Mouse (Mus musculus) midbrain, embryonic 14.5 days (tissue): Measurements from ENCODE around the gene Srpk2. TPM values are rescaled to one million over a fixed set of nuclear protein-coding genes. Genes with fewer than 3 reads are reported as not detected.
A peak's percentile ranks its signal among the peaks of the same experiment; 100 is the strongest.

Experiments used
- ATAC-seq: fragments of 200-750 bp; cut with Nextera tagmentation; 2 replicates; pipeline ENCODE4 v1.8.0; 2017; ENCODE audit warnings: moderate number of reproducible peaks, moderate library complexity; ENCODE audit not compliant: low FRiP score, low TSS enrichment
- DNase-seq: peaks from one replicate; pipeline ENCODE4 v3.0.0-alpha.2; 2015
- H3K27ac ChIP-seq: fragments of 300-500 bp; sonication (generic); replicated peaks from 2 replicates; pipeline ENCODE4 v1.5.1; 2014; ENCODE audit warnings: mild to moderate bottlenecking, low read depth, low read length, moderate library complexity
- H3K27me3 ChIP-seq: fragments of 300-500 bp; sonication (generic); 2 replicates; pipeline ENCODE4 v1.6.1; 2014; ENCODE audit warnings: low read length, control low read depth, mixed read lengths; ENCODE audit not compliant: control insufficient read depth, insufficient read depth
- H3K36me3 ChIP-seq: fragments of 300-500 bp; sonication (generic); 2 replicates; pipeline ENCODE4 v1.6.1; 2014; ENCODE audit warnings: low read length, control low read depth; ENCODE audit not compliant: control insufficient read depth, insufficient read depth
- H3K4me1 ChIP-seq: fragments of 300-500 bp; sonication (generic); 2 replicates; pipeline ENCODE4 v1.6.1; 2014; ENCODE audit warnings: mild to moderate bottlenecking, antibody characterized with exemption, low read length, control low read depth; ENCODE audit not compliant: control insufficient read depth, insufficient read depth
- H3K4me2 ChIP-seq: fragments of 300-500 bp; sonication (generic); 2 replicates; pipeline ENCODE4 v1.6.1; 2014; ENCODE audit warnings: mild to moderate bottlenecking, low read length, moderate library complexity
- H3K4me3 ChIP-seq: fragments of 300-500 bp; sonication (generic); replicated peaks from 2 replicates; pipeline ENCODE4 v1.5.1; 2014; ENCODE audit warnings: low read depth, low read length
- H3K9ac ChIP-seq: fragments of 300-500 bp; sonication (generic); replicated peaks from 2 replicates; pipeline ENCODE4 v1.6.1; 2014; ENCODE audit warnings: mild to moderate bottlenecking, low read length, moderate library complexity
- H3K9me3 ChIP-seq: fragments of 300-500 bp; sonication (generic); 2 replicates; pipeline ENCODE4 v1.6.1; 2016; ENCODE audit warnings: low read length, control low read depth, mixed read lengths; ENCODE audit not compliant: control insufficient read depth
- WGBS: fragments of 180-500 bp; shearing (Covaris S2); extraction: QIAGEN DNeasy Blood & Tissue Kit; methylation state at CpG from one replicate; pipeline ENCODE4 v1.1.7; 2014; 5-methylcytosine and 5-hydroxymethylcytosine counted together
- polyA plus RNA-seq: library from polyadenylated mRNA; unstranded; fragments of >200 nt; fragmentation: Nextera tagmentation; extraction: Ambion mirVana; gene quantifications from 2 replicates; pipeline ENCODE4 v1.2.1, GENCODE M21; 2014

Gene Srpk2
- polyA plus RNA-seq, 1 experiment from 2014 or later, result 121 TPM

DNA sequence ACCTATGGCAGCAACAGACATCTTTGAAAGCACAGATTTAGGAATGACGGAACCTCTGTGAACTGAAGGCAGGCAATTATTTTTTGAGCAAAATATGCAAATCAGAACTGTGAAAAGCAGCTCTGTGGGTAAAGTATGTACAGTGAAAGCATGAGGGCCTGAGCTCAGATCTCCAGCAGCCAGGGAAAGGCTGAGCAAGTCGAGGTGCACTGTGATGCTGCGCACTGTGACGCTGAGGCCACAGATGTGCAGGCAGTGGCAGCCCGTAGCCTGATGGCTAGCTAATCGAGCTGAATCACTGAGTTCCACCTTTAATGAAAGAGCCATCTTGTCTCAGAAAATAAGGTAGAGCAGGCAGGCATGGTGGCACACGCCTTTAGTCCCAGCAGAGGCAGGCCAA lies 148.7 kb downstream of the Srpk2 start:
- H3K36me3 ChIP-seq, result peaks cover 33% of the 10 kb centered on the region
- no peaks in the 10 kb centered on the region for H3K9me3 ChIP-seq
- no peaks in the 10 kb centered on the region for H3K4me1 ChIP-seq
- 79% methylated on average over 7 of the region's 7 CpGs for whole genome bisulfite sequencing
- no peak overlapping the region for H3K9ac ChIP-seq
- DNase-seq (no peak), ATAC-seq (no peak)
- H3K27me3 ChIP-seq, result no peaks in the 10 kb centered on the region
- 0 out of 2 replicates have a peak overlapping the region, but pooled peaks have one; percentile 28 for H3K27ac ChIP-seq
- no peak overlapping the region for H3K4me2 ChIP-seq
- H3K4me3 ChIP-seq, result no peak overlapping the region

DNA sequence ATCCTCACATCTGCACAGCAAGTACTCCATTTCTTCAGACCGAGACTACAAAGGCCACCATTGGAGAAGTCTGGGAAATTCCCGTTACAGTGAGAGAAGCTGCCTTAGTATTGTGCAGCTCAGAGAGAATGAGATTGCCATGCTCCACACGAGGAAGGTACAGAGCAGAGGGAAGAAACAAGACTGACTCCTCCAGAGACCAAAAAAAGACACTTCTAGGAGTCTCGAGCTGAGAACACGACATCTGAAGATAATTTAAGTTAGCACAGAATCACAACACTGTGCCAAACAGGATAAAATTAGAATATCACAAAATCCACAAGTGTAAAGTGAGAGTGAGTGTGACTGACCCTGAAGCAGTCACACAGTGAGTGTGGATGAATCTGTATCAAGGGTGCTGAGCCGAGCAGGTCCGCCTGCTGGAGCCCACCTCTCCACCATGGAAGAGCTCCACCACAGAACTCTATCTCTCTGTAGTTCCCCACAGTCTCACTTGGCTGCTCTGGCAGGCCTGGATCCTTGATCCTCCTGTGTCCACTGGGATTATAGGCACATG lies 152.8 kb downstream of the Srpk2 start:
- ATAC-seq (no peak), DNase-seq (no peak)
- Histone ChIP-seq H3K9ac (no peak overlapping the region), H3K4me2 (no peak overlapping the region), H3K4me1 (no peaks in the 10 kb centered on the region), H3K36me3 (peaks cover 24% of the 10 kb centered on the region), H3K27me3 (no peaks in the 10 kb centered on the region), H3K27ac (no peak overlapping the region), H3K9me3 (no peaks in the 10 kb centered on the region), H3K4me3 (no peak overlapping the region)
- WGBS, result 91% methylated on average over 7 of the region's 7 CpGs

DNA sequence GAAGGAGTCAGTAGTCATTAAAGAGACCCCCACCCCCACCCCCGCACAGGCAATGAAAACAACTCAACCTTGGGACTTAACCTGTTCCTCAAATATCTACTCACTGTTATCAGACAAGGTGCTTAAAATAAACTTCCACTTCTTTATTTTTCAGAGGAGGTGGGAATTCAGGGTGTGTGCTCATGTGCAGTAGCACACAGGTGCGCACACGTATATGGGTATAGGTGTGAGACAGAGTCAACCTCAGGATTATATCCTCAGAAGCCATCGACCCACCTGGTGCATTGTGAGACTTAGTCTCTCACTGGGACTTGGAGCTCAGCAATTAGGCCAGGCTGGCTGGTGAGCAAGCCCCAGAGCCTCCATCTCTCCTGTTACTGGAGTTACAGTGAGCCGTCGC lies 153.3 kb downstream of the Srpk2 start:
- no peak overlapping the region for H3K4me2 ChIP-seq
- ATAC-seq, result no peak
- no peaks in the 10 kb centered on the region for H3K4me1 ChIP-seq
- no peak for DNase-seq
- H3K4me3 ChIP-seq, result no peak overlapping the region
- 97% methylated on average over 6 of the region's 6 CpGs for WGBS
- peaks cover 27% of the 10 kb centered on the region for H3K36me3 ChIP-seq
- H3K9ac ChIP-seq, result no peak overlapping the region
- H3K9me3 ChIP-seq, result no peaks in the 10 kb centered on the region
- H3K27ac ChIP-seq, result no peak overlapping the region
- H3K27me3 ChIP-seq, result no peaks in the 10 kb centered on the region

DNA sequence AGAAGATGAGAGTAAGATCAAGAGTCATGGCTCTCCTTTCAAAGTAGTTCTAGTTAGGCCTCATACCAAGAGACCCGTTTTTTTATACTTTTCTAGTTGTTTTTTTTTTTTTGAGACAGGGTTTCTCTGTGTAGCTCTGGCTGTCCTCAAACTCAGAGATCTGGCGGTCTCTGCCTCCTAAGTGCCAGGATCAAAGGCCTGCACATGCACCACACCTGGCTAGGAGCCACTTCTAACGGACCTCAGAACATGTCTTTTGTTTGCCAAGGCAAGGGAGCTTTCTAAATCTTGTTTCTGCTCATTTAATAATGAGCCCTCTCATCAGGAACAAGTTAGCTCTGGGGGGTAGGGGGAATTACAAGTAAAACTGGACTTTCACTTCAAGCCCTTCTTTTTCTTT lies 159.8 kb downstream of the Srpk2 start:
- WGBS, result 82% methylated on average over 3 of the region's 3 CpGs
- H3K36me3 ChIP-seq, result peaks cover 59% of the 10 kb centered on the region
- no peak for ATAC-seq

DNA sequence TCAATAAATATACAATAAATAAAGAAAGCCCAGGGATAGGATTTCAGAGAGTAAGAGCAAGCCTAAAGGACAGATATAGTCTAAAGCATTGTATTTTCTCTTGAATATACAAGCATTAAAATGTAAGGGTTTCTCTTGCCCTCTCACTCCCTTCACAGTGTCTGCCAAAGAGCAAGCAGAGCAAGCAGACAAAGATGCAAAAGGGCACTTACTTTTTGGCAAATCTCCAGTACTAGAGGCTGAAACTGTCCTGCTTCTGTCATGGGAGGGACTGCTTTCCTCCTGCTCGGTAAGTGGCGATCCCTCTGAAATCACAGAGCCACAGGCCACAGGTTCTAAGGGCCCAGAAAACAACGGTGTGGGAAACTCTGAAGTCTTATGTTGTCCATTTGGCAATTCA lies 160.5 kb downstream of the Srpk2 start:
- Histone ChIP-seq H3K4me2 (no peak overlapping the region), H3K4me1 (no peaks in the 10 kb centered on the region), H3K9ac (no peak overlapping the region), H3K27me3 (no peaks in the 10 kb centered on the region), H3K27ac (no peak overlapping the region), H3K36me3 (peaks cover 59% of the 10 kb centered on the region), H3K9me3 (no peaks in the 10 kb centered on the region), H3K4me3 (no peak overlapping the region)
- WGBS, result 88% methylated on average over 3 of the region's 3 CpGs
- DNase-seq, result no peak
- ATAC-seq, result no peak

More for the DNA sequence above, 159.8 kb downstream of the Srpk2 start:
- Histone ChIP-seq H3K9me3 (no peaks in the 10 kb centered on the region), H3K27me3 (no peaks in the 10 kb centered on the region), H3K4me1 (no peaks in the 10 kb centered on the region), H3K27ac (no peak overlapping the region), H3K4me3 (no peak overlapping the region), H3K9ac (no peak overlapping the region), H3K4me2 (no peak overlapping the region)
- DNase-seq, result no peak

DNA sequence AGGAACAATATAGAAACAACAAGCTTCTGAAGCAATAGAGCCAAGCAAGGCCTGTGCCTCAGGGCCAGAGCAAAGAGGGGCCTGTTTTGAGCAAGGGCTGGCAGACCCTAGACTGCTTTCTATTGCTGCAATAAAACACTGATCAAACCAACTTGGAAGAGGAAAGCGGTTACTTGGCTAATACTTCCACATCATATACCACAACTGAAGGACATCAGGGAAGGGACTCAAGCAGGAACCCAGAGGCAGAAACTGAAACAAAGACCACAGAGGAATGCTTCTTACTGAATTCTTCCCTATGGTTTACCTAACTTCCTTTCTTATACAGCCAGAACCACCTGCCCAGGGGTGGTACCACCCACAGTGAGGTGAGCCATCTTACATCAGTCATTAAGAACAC lies 162.8 kb downstream of the Srpk2 start:
- DNase-seq, result no peak
- no peaks in the 10 kb centered on the region for H3K27me3 ChIP-seq
- H3K9me3 ChIP-seq, result no peaks in the 10 kb centered on the region
- no peak overlapping the region for H3K9ac ChIP-seq
- no peak overlapping the region for H3K27ac ChIP-seq
- WGBS, result 93% methylated on average over 1 of the region's 1 CpGs
- no peak for ATAC-seq
- no peaks in the 10 kb centered on the region for H3K4me1 ChIP-seq
- no peak overlapping the region for H3K4me3 ChIP-seq
- peaks cover 56% of the 10 kb centered on the region for H3K36me3 ChIP-seq
- H3K4me2 ChIP-seq, result no peak overlapping the region

DNA sequence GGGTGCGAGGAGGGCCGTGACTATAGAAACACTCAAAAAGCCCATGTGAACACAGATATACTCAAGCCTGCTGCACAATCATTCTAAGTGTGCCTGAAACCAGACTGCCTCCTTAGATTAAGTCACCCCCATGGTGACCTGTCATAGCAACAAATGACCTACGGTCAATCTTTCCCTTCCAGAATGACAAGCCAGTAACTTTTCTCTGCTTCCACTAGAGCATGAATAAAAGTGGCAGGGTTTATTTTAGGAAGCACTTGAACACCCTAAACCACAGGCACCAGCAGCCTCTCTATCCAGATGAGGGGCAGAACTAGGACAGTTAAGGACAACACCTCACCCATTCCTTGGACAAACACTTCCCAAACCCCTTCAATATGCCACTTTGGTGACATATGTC lies 164.7 kb downstream of the Srpk2 start:
- peaks cover 49% of the 10 kb centered on the region for H3K36me3 ChIP-seq
- no peaks in the 10 kb centered on the region for H3K4me1 ChIP-seq
- no peak for ATAC-seq
- no peaks in the 10 kb centered on the region for H3K9me3 ChIP-seq
- no peak overlapping the region for H3K4me3 ChIP-seq
- no peak overlapping the region for H3K27ac ChIP-seq
- WGBS, result 95% methylated on average over 3 of the region's 3 CpGs
- no peaks in the 10 kb centered on the region for H3K27me3 ChIP-seq
- no peak overlapping the region for H3K9ac ChIP-seq
- H3K4me2 ChIP-seq, result no peak overlapping the region
- DNase-seq, result no peak

DNA sequence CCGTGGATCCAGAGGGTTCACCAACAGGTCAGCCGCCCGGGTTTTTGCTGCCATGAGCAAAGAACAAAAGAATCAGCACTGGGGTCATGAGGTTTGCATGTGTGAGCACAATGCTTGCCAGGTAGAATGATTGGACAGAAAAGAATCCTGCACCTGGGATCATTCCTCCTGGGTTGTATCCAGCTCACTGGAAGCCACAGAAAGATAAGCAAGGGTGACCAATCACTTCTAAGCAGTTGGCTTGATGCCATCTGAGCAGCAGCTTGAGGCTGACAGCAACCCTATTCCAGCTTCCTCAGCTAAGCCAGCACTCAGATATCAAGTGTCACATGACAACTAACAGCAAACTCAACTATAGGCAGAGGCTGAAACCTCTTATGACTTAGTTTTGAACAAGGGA lies 165.7 kb downstream of the Srpk2 start:
- H3K4me1 ChIP-seq, result no peaks in the 10 kb centered on the region
- H3K9ac ChIP-seq, result no peak overlapping the region
- ATAC-seq (no peak), DNase-seq (peak; percentile 61)
- no peaks in the 10 kb centered on the region for H3K27me3 ChIP-seq
- H3K9me3 ChIP-seq, result no peaks in the 10 kb centered on the region
- H3K4me3 ChIP-seq, result no peak overlapping the region
- H3K36me3 ChIP-seq, result peaks cover 49% of the 10 kb centered on the region
- no peak overlapping the region for H3K4me2 ChIP-seq
- no peak overlapping the region for H3K27ac ChIP-seq
- WGBS, result 80% methylated on average over 3 of the region's 3 CpGs

DNA sequence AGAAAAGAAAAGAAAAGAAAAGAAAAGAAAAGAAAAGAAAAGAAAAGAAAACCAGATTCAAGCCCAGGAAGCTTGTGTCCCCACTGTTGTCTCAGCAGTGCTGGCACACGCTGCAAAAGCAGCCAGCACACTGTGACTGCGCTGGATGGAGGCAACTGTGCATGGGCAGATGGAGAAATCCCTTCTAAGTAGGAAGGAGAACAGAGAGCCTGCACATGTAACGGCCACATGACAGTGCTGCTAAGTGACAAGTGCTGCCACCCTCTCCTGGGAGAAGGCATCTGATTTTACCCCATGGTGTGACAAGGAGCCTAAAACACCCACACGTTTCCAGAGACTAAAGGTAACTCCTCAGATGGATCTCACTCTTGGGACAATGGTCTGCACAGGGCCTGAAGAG lies 166.6 kb downstream of the Srpk2 start:
- WGBS, result 75% methylated on average over 4 of the region's 4 CpGs
- DNase-seq (no peak), ATAC-seq (no peak)
- H3K9me3 ChIP-seq, result no peaks in the 10 kb centered on the region
- no peaks in the 10 kb centered on the region for H3K27me3 ChIP-seq
- H3K4me1 ChIP-seq, result no peaks in the 10 kb centered on the region
- H3K4me2 ChIP-seq, result no peak overlapping the region
- no peak overlapping the region for H3K4me3 ChIP-seq
- peaks cover 54% of the 10 kb centered on the region for H3K36me3 ChIP-seq
- no peak overlapping the region for H3K9ac ChIP-seq
- peak overlapping the region; percentile 13; the same call in 1 of the 2 replicates for H3K27ac ChIP-seq
